Mouse (Mus musculus) liver, postnatal 0 days (tissue): ENCODE measurements at regions not wholly inside any gene's neighbourhood (a gene's known extent, or its start where the extent isn't known, plus 50 kb on each side); places are given as distances from the start of the nearest gene placed in this dataset.

ENCODE experiments used
- ATAC-seq: fragments of 200-750 bp; cut with Nextera tagmentation; 2 replicates; pipeline ENCODE4 v1.8.0; 2017; ENCODE audit warnings: mild to moderate bottlenecking, moderate library complexity
- DNase-seq: peaks from one replicate; pipeline ENCODE4 v3.0.0-alpha.2; 2016
- H3K27ac ChIP-seq: fragments of 300-500 bp; sonication (generic); 2 replicates; pipeline ENCODE4 v1.5.1; 2014; ENCODE audit warnings: antibody characterized with exemption, moderate library complexity, mild to moderate bottlenecking, low read depth
- H3K27me3 ChIP-seq: fragments of 300-500 bp; sonication (generic); 2 replicates; pipeline ENCODE4 v1.6.1; 2014; ENCODE audit warnings: low read length, control low read depth, mixed read lengths; ENCODE audit not compliant: insufficient read depth
- H3K36me3 ChIP-seq: fragments of 300-500 bp; sonication (generic); replicated peaks from 2 replicates; pipeline ENCODE4 v1.6.1; 2014; ENCODE audit warnings: mild to moderate bottlenecking, control low read depth, low read length, moderate library complexity, mixed read lengths; ENCODE audit not compliant: insufficient read depth
- H3K4me1 ChIP-seq: fragments of 300-500 bp; sonication (generic); 2 replicates; pipeline ENCODE4 v1.6.1; 2014; ENCODE audit warnings: antibody characterized with exemption, mild to moderate bottlenecking, control low read depth; ENCODE audit not compliant: insufficient read depth
- H3K4me2 ChIP-seq: fragments of 300-500 bp; sonication (generic); 2 replicates; pipeline ENCODE4 v1.6.1; 2014; ENCODE audit warnings: low read depth, mild to moderate bottlenecking, low read length, moderate library complexity, mixed read lengths
- H3K4me3 ChIP-seq: fragments of 300-500 bp; sonication (generic); 2 replicates; pipeline ENCODE4 v1.5.1; 2014; ENCODE audit warnings: low read depth, low read length
- H3K9ac ChIP-seq: fragments of 300-500 bp; sonication (generic); replicated peaks from 2 replicates; pipeline ENCODE4 v1.6.1; 2014; ENCODE audit warnings: mild to moderate bottlenecking, moderate library complexity
- H3K9me3 ChIP-seq: fragments of 300-500 bp; sonication (generic); 2 replicates; pipeline ENCODE4 v1.6.1; 2016; ENCODE audit warnings: mild to moderate bottlenecking, control low read depth, low read length, mixed read lengths
- CTCF ChIP-seq: sonication (generic); IDR thresholded peaks from 2 replicates; pipeline ENCODE4 v1.5.1; 2016; ENCODE audit warnings: antibody characterized with exemption, low read depth
- EP300 ChIP-seq: IDR thresholded peaks from 2 replicates; pipeline ENCODE4 v1.6.1; 2016; ENCODE audit warnings: antibody characterized with exemption, low read depth, mild to moderate bottlenecking
- WGBS: fragments of 180-500 bp; shearing (Covaris S2); extraction: QIAGEN DNeasy Blood & Tissue Kit; methylation state at CpG from one replicate; pipeline ENCODE4 v1.1.7; 2014; ENCODE audit not compliant: insufficient replicate concordance; 5-methylcytosine and 5-hydroxymethylcytosine counted together

DNA sequence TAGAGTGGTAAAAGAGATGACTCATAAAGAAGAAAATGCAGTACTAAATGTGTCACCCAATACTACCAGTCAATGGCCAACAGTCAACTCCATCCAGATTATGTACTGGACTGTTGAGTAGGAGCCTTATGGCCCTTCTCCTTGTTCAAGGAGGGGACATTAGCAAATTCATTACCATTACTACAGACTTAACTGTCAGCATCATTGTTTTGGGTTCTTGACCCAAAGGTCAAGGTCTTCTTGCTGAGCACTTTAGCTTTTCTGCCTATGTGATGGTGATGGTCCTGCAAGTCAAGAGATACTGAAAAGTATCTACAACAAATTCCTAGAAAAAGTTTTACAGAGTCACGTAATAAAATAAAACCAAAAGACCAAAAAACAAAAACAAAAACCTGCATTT is 1251.4 kb downstream of the Gm37988 start:
- H3K9ac ChIP-seq, result no peak overlapping the region
- ATAC-seq (no peak), DNase-seq (no peak)
- H3K27me3 ChIP-seq, result no peaks in the 10 kb centered on the region
- no peak overlapping the region for H3K27ac ChIP-seq
- H3K4me3 ChIP-seq, result no peak overlapping the region
- no peak for TF ChIP-seq EP300
- TF ChIP-seq CTCF, result no peak
- WGBS, result 66% methylated on average over 1 of the region's 1 CpGs
- no peaks in the 10 kb centered on the region for H3K4me1 ChIP-seq
- H3K4me2 ChIP-seq, result no peak overlapping the region
- no peaks in the 10 kb centered on the region for H3K9me3 ChIP-seq
- no peaks in the 10 kb centered on the region for H3K36me3 ChIP-seq

DNA sequence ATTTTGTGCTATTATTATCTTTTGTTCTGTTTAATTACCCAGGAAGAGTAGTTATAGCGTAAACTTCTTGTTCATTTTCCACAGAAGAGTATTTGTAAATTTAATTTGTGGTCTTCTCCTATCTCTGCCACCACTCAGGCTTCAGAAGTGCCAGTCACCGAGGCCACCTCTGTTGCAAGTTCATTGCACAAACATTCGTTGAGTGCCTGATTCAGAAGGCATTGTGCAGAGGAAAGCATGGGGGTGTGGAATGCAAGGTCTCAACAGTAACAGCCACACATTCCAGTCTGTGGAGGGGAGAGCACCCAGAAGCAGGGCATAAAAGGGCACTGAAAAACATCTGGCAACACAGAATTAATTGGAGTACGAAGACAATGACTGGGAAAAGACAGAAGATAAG is 1268.9 kb downstream of the Gm37988 start:
- DNase-seq (no peak), ATAC-seq (no peak)
- no peak overlapping the region for H3K4me3 ChIP-seq
- H3K4me1 ChIP-seq, result no peaks in the 10 kb centered on the region
- WGBS, result 37% methylated on average over 4 of the region's 4 CpGs
- no peaks in the 10 kb centered on the region for H3K9me3 ChIP-seq
- H3K9ac ChIP-seq, result no peak overlapping the region
- H3K4me2 ChIP-seq, result no peak overlapping the region
- TF ChIP-seq CTCF (no peak), EP300 (no peak)
- H3K36me3 ChIP-seq, result no peaks in the 10 kb centered on the region
- no peak overlapping the region for H3K27ac ChIP-seq
- H3K27me3 ChIP-seq, result no peaks in the 10 kb centered on the region

DNA sequence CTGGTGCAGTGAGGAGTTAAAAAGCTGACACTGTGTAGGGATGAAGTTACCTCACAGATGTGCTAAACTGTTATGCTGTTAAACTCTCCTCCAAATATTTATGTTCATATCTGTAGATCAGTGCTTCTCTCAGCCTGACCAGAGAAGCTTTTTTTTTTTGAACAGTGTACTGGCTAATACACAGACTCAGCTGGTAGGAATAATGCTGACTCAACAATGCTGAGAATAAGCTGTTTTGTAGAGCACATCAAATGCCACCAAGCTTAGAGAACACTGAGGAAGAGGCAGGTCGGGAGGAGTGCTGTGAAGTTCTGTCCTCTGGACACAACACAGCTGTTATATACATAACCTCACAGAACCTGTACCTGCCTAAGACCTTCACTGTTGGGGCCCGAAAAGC is 1274.2 kb downstream of the Gm37988 start:
- Histone ChIP-seq H3K36me3 (no peaks in the 10 kb centered on the region), H3K9me3 (no peaks in the 10 kb centered on the region), H3K4me2 (no peak overlapping the region), H3K27me3 (no peaks in the 10 kb centered on the region), H3K9ac (no peak overlapping the region), H3K27ac (no peak overlapping the region), H3K4me1 (no peaks in the 10 kb centered on the region), H3K4me3 (no peak overlapping the region)
- WGBS, result 68% methylated on average over 2 of the region's 2 CpGs
- DNase-seq (no peak), ATAC-seq (no peak)
- TF ChIP-seq CTCF, result no peak
- TF ChIP-seq EP300, result no peak

DNA sequence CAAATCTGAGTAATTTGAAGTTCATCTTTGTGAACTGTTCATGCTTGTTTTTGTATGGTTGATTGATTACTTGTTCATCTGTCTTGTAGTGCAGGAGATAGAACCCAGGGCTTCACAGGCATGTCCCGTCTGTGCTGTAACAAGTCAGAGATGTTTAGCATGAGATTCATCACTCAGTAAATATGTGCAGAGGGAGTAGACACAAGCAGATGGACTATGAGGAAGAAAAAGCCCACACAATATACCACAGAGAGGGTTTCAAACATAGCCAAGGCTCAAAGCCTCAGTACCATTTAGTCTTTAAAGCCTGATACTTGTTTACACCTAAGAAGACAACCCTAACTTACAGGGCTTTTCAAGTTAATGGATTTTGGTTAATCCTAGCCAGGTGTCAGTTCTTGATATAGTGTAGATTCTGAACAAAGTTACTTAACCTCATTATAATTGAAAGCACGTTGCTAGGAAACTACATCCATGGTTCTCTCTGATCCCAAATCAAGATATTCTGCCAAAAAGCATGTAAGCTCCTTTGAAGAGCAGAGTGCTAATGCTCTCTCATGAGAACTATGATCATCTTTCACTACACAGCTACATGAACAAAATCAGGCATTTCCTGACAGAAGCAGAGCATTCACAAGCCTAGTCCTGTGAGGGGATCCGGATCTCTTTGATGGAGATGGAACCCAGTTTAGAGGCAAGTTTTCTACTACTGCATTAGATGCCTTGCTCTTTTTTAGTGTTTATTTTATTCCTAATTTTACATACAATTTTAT is 1286.7 kb downstream of the Gm37988 start:
- H3K4me3 ChIP-seq, result no peak overlapping the region
- ATAC-seq (no peak), DNase-seq (no peak)
- no peaks in the 10 kb centered on the region for H3K36me3 ChIP-seq
- TF ChIP-seq CTCF, result no peak
- no peak for TF ChIP-seq EP300
- H3K27me3 ChIP-seq, result no peaks in the 10 kb centered on the region
- no peak overlapping the region for H3K27ac ChIP-seq
- WGBS, result 70% methylated on average over 3 of the region's 3 CpGs
- H3K9me3 ChIP-seq, result no peaks in the 10 kb centered on the region
- no peak overlapping the region for H3K9ac ChIP-seq
- no peak overlapping the region for H3K4me2 ChIP-seq
- no peaks in the 10 kb centered on the region for H3K4me1 ChIP-seq

- Histone ChIP-seq H3K27me3 (no peaks in the 10 kb centered on the region), H3K27ac (no peak overlapping the region), H3K9me3 (no peaks in the 10 kb centered on the region), H3K9ac (no peak overlapping the region), H3K4me1 (no peaks in the 10 kb centered on the region), H3K4me3 (no peak overlapping the region), H3K36me3 (no peaks in the 10 kb centered on the region), H3K4me2 (no peak overlapping the region)
- TF ChIP-seq CTCF (no peak), EP300 (no peak)
- DNase-seq, result no peak
- 73% methylated on average over 1 of the region's 1 CpGs for WGBS
- ATAC-seq, result no peak
Observed at GRCm38 (mm10) chr1:6117557-6117956, 1309.9 kb downstream of the Gm37988 start.

DNA sequence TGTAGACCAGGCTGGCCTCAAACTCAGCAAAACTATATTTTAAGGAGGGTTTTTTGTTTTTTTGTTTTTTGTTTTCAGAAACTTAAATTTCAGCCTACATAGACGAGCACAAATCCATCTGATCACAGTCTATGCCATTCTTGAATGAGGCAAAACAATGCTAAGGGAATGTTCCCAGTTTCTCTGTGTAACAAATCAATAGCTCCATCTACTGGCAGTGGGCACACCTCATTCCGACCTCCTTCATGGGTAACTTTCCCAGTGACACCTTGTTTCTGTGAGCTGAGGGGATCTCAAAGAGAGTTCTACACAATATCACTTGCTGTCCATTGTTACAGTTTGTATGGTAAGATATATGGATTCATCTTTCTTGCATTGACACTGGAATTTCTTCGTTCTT is 1327.4 kb downstream of the Gm37988 start:
- no peak for DNase-seq
- no peaks in the 10 kb centered on the region for H3K9me3 ChIP-seq
- no peak overlapping the region for H3K27ac ChIP-seq
- no peak for ATAC-seq
- peak; percentile 44 for TF ChIP-seq CTCF
- no peak for TF ChIP-seq EP300
- no peak overlapping the region for H3K4me2 ChIP-seq
- no peak overlapping the region for H3K9ac ChIP-seq
- H3K4me3 ChIP-seq, result no peak overlapping the region
- H3K4me1 ChIP-seq, result no peaks in the 10 kb centered on the region
- H3K27me3 ChIP-seq, result no peaks in the 10 kb centered on the region
- WGBS, result 16% methylated on average over 3 of the region's 3 CpGs
- H3K36me3 ChIP-seq, result no peaks in the 10 kb centered on the region
